Mouse (Mus musculus) CH12.LX (cell line): ENCODE results near the gene Numa1. TPM values are rescaled to one million over a fixed set of nuclear protein-coding genes. Genes with fewer than 3 reads are reported as not detected.

ENCODE experiments used
- DNase-seq: peaks from one replicate; pipeline ENCODE4 v3.0.0-alpha.2; 2013; ENCODE audit errors: extremely low read depth
- H3K27ac ChIP-seq: 2 replicates; pipeline ENCODE4 v1.5.1; 2012; ENCODE audit warnings: low read depth, mild to moderate bottlenecking, control low read depth, moderate library complexity; ENCODE audit not compliant: insufficient read depth
- H3K27me3 ChIP-seq: replicated peaks from 2 replicates; pipeline ENCODE3; 2012; ENCODE audit warnings: inconsistent platforms
- H3K36me3 ChIP-seq, 2 experiments: replicated peaks in 1 of 2; 2 replicates each; pipeline versions ENCODE3 to v1.6.1; 2012; ENCODE audit warnings: inconsistent platforms in 1 of 2, low read length in 1 of 2, mild to moderate bottlenecking in 1 of 2, mixed read lengths in 1 of 2, moderate library complexity in 1 of 2; ENCODE audit not compliant: control insufficient read depth in 1 of 2, insufficient read depth in 1 of 2
- H3K4me1 ChIP-seq, 2 experiments: 2 replicates each; pipeline ENCODE4 v1.6.1; 2012; ENCODE audit warnings: inconsistent platforms in 1 of 2, moderate library complexity in 1 of 2; ENCODE audit not compliant: insufficient read depth in 2 of 2, control insufficient read depth in 1 of 2
- H3K4me2 ChIP-seq: 2 replicates; pipeline ENCODE4 v1.6.1; 2012; ENCODE audit warnings: low read depth, mild to moderate bottlenecking, control low read depth; ENCODE audit not compliant: poor library complexity, insufficient read depth, severe bottlenecking
- H3K4me3 ChIP-seq, 3 experiments: fragments of 150-350 bp in 1 of 3; sonication (generic) in 1 of 3; replicated peaks in 1 of 3; 2 replicates each; pipeline versions ENCODE3 to v1.5.1; 2011 to 2012; ENCODE audit warnings: low read depth in 2 of 3, low read length in 2 of 3, mild to moderate bottlenecking in 2 of 3, moderate library complexity in 2 of 3, control low read depth in 1 of 3, improper control_type of control experiment in 1 of 3, inconsistent platforms in 1 of 3, mixed read lengths in 1 of 3; ENCODE audit not compliant: poor library complexity in 1 of 3
- H3K79me2 ChIP-seq: replicated peaks from 2 replicates; pipeline ENCODE4 v1.6.1; 2012; ENCODE audit warnings: mild to moderate bottlenecking, moderate library complexity; ENCODE audit not compliant: control insufficient read depth, poor library complexity, insufficient read depth, severe bottlenecking; ENCODE audit errors: extremely low read depth
- H3K9ac ChIP-seq: 2 replicates; pipeline ENCODE4 v1.6.1; 2012; ENCODE audit warnings: low read depth, mild to moderate bottlenecking, control low read depth, moderate library complexity; ENCODE audit not compliant: insufficient read depth
- H3K9me3 ChIP-seq: replicated peaks from 2 replicates; pipeline ENCODE3; 2012; ENCODE audit warnings: low read length, inconsistent platforms, mixed read lengths
- BHLHE40 ChIP-seq: IDR thresholded peaks from 2 replicates; pipeline ENCODE4 v1.6.1; 2011; ENCODE audit warnings: mild to moderate bottlenecking, low read depth, low read length, improper control_type of control experiment
- CHD1 ChIP-seq: IDR thresholded peaks from 2 replicates; pipeline ENCODE4 v1.6.1; 2012; ENCODE audit warnings: low read depth, low read length, improper control_type of control experiment, inconsistent platforms
- CHD2 ChIP-seq: IDR thresholded peaks from 2 replicates; pipeline ENCODE4 v1.6.1; 2011; ENCODE audit warnings: low read length, improper control_type of control experiment
- CTCF ChIP-seq, 2 experiments: IDR thresholded peaks in 1 of 2; conservative IDR thresholded peaks in 1 of 2; 2 replicates each; pipeline ENCODE4 v1.5.1; 2011 to 2012; ENCODE audit warnings: low read depth in 2 of 2, low read length in 2 of 2, improper control_type of control experiment in 1 of 2, inconsistent platforms in 1 of 2, mild to moderate bottlenecking in 1 of 2, moderate library complexity in 1 of 2
- ELF1 ChIP-seq: IDR thresholded peaks from 2 replicates; pipeline ENCODE4 v1.6.1; 2014; ENCODE audit warnings: low read depth, mild to moderate bottlenecking, inconsistent platforms, low read length, improper control_type of control experiment
- EP300 ChIP-seq: IDR thresholded peaks from 2 replicates; pipeline ENCODE4 v1.6.1; 2011; ENCODE audit warnings: low read length, improper control_type of control experiment
- HCFC1 ChIP-seq: IDR thresholded peaks from 2 replicates; pipeline ENCODE4 v1.6.1; 2012; ENCODE audit warnings: low read depth, mild to moderate bottlenecking, inconsistent platforms, low read length, improper control_type of control experiment
- IRF4 ChIP-seq: IDR thresholded peaks from 2 replicates; pipeline ENCODE4 v1.6.1; 2014; ENCODE audit warnings: low read depth, mild to moderate bottlenecking, inconsistent platforms, low read length, improper control_type of control experiment
- JUN ChIP-seq: IDR thresholded peaks from 2 replicates; pipeline ENCODE4 v1.6.1; 2011; ENCODE audit warnings: low read depth, mild to moderate bottlenecking, low read length, improper control_type of control experiment, moderate library complexity; ENCODE audit not compliant: insufficient read depth
- JUND ChIP-seq: conservative IDR thresholded peaks from 2 replicates; pipeline ENCODE4 v1.6.1; 2011; ENCODE audit warnings: low read depth, low read length, improper control_type of control experiment
- MAZ ChIP-seq: IDR thresholded peaks from 2 replicates; pipeline ENCODE4 v1.6.1; 2012; ENCODE audit warnings: low read depth, mild to moderate bottlenecking, inconsistent platforms, low read length, improper control_type of control experiment, moderate library complexity
- MEF2A ChIP-seq: IDR thresholded peaks from 2 replicates; pipeline ENCODE4 v1.6.1; 2014; ENCODE audit warnings: low read depth, mild to moderate bottlenecking, inconsistent platforms, low read length, improper control_type of control experiment, borderline replicate concordance
- MYC ChIP-seq: IDR thresholded peaks from 2 replicates; pipeline ENCODE4 v1.6.1; 2011; ENCODE audit warnings: low read depth, mild to moderate bottlenecking, improper control_type of control experiment, low read length
- NELFE ChIP-seq: IDR thresholded peaks from 2 replicates; pipeline ENCODE4 v1.6.1; 2011; ENCODE audit warnings: low read depth, low read length, improper control_type of control experiment
- POLR2A ChIP-seq: IDR thresholded peaks from 2 replicates; pipeline ENCODE4 v1.6.1; 2011; ENCODE audit warnings: low read depth, mild to moderate bottlenecking, improper control_type of control experiment, low read length
- RCOR1 ChIP-seq: conservative IDR thresholded peaks from 2 replicates; pipeline ENCODE4 v1.6.1; 2012; ENCODE audit warnings: low read depth, mild to moderate bottlenecking, inconsistent platforms, low read length, improper control_type of control experiment
- SIN3A ChIP-seq: IDR thresholded peaks from 2 replicates; pipeline ENCODE4 v1.6.1; 2012; ENCODE audit warnings: low read length, improper control_type of control experiment, inconsistent platforms
- SMC3 ChIP-seq: IDR thresholded peaks from 2 replicates; pipeline ENCODE4 v1.6.1; 2011; ENCODE audit warnings: low read depth, low read length, improper control_type of control experiment
- USF1 ChIP-seq: IDR thresholded peaks from 2 replicates; pipeline ENCODE4 v1.6.1; 2014; ENCODE audit warnings: low read depth, mild to moderate bottlenecking, inconsistent platforms, low read length, improper control_type of control experiment
- USF2 ChIP-seq: conservative IDR thresholded peaks from 2 replicates; pipeline ENCODE4 v1.6.1; 2011; ENCODE audit warnings: low read depth, low read length, improper control_type of control experiment
- ZC3H11A ChIP-seq: IDR thresholded peaks from 2 replicates; pipeline ENCODE4 v1.6.1; 2012; ENCODE audit warnings: low read depth, mild to moderate bottlenecking, inconsistent platforms, low read length, improper control_type of control experiment
- ZKSCAN1 ChIP-seq: IDR thresholded peaks from 2 replicates; pipeline ENCODE4 v1.6.1; 2012; ENCODE audit warnings: low read depth, inconsistent platforms, low read length, improper control_type of control experiment, borderline replicate concordance
- ZMIZ1 ChIP-seq: IDR thresholded peaks from 2 replicates; pipeline ENCODE4 v1.6.1; 2012; ENCODE audit warnings: low read depth, mild to moderate bottlenecking, inconsistent platforms, low read length, improper control_type of control experiment
- ZNF384 ChIP-seq: IDR thresholded peaks from 2 replicates; pipeline ENCODE4 v1.6.1; 2012; ENCODE audit warnings: low read depth, low read length, improper control_type of control experiment, inconsistent platforms
- dilution Hi-C: fragments of 300-500 bp; cut with MboI; formaldehyde crosslinking; loops from 2 replicates; pipeline ENCODE4 v1.14.3; 2020; ENCODE audit warnings: low sequenced_read_pairs; ENCODE audit not compliant: extremely low pct_unique_long_range_greater_than_20kb, extremely low pct_ligation_motif_present
- in situ Hi-C: fragments of 300-500 bp; cut with MboI; formaldehyde crosslinking; loops from 3 replicates; pipeline ENCODE4 v1.14.3; 2019; ENCODE audit warnings: low sequenced_read_pairs, low pct_ligation_motif_present, low pct_unique_long_range_greater_than_20kb, mixed read lengths
- polyA plus RNA-seq: library from polyadenylated mRNA; unstranded; fragments of >175 nt; gene quantifications from 2 replicates; pipeline ENCODE4 v1.2.1, GENCODE M21; 2012; ENCODE audit warnings: low read depth; ENCODE audit not compliant: insufficient read length
- total RNA-seq, 2 experiments: library from RNA; depleted of rRNA; stranded (reverse); fragments of 300-350 nt in 1 of 2; fragments of >200 nt in 1 of 2; gene quantifications; 2 replicates each; pipeline ENCODE4 v1.2.3; 2012 to 2014

Gene Numa1
- total and polyA plus RNA-seq, 3 experiments: 38.0 to 75.7 (median 57.6) TPM

DNA sequence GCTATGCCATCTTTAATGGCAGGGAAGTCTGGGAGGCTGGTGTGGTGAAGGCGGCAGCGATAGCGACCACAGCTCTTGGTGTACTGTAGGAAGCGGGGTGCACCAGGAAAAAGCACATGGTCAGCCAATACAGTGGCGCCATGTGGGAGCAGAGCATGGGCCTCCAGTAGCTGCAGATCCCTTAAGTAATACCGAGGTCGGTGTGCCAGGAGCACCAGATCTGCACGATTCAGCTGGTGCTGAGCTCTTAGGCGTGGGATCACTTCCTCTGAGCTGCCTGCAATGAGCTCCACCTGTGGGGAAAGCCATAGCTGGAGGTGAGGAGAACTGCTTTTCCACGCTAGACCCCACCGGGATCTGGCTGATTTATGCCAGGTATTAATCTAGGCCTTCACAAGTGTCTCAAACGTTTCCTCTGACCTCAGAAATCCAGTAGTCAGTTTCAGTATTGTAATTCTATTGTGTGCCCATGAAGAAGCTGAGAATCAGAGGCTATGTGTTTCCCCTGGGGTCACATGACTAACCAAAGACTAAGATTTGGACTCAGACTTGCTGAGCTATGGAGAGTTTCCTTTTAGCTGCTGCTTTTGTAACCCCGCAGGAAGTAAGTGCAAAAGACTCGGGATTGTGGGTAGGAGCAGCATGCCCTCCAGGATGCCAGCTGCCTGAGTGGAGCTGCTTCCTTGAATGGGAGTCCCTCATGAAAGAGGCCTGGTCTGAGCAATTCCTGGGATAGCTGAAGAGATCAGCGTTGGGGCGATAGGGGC is 33.4 kb upstream of the Numa1 start:
- DNase-seq: peak; percentile 23
- TF ChIP-seq JUND (no peak), IRF4 (no peak), RCOR1 (no peak), POLR2A (no peak), CHD1 (no peak), ELF1 (no peak), ZKSCAN1 (no peak), MYC (no peak), EP300 (no peak), JUN (no peak), USF1 (peak; percentile 45; the same call in 1 of the 2 replicates), HCFC1 (no peak), MAZ (no peak), USF2 (peak; percentile 50; the same call in 1 of the 2 replicates), MEF2A (no peak), CHD2 (no peak), BHLHE40 (0 out of 2 replicates have a peak, but pooled peaks have one; percentile 11), ZMIZ1 (no peak), NELFE (no peak), SIN3A (no peak), ZC3H11A (no peak), CTCF (conservative IDR thresholded peaks at IDR 0.05 in 1 of 2, IDR thresholded peaks at IDR 0.05 in 1 of 2; ENCODE audit: low read depth in 2 of 2, low read length in 2 of 2) (no peak), ZNF384 (no peak), SMC3 (no peak)
- TF ChIP-seq, all 38 proteins: peak for 3
- in situ Hi-C loops: no loop called here
- dilution Hi-C loops: no loop called here
- Histone ChIP-seq H3K4me1 (peaks cover 8 to 39% of the 10 kb centered on the region in 2 experiments), H3K4me3 (no peak overlapping the region), H3K27me3 (no peaks in the 10 kb centered on the region), H3K36me3 (peaks cover 6 to 45% of the 10 kb centered on the region in 2 experiments), H3K9me3 (peaks cover 6% of the 10 kb centered on the region), H3K9ac (no peak overlapping the region), H3K4me2 (no peak overlapping the region), H3K27ac (peak overlapping the region; percentile 2; the same call in 1 of the 2 replicates), H3K79me2 (no peaks in the 10 kb centered on the region)
